Mouse (Mus musculus) megakaryocyte, embryonic 14.5 days (primary cell): ENCODE measurements at regions not wholly inside any gene's neighbourhood (a gene's known extent, or its start where the extent isn't known, plus 50 kb on each side); places are given as distances from the start of the nearest gene placed in this dataset.

ENCODE experiments used
- FLI1 ChIP-seq: IDR thresholded peaks from 2 replicates; pipeline ENCODE4 v1.6.1; 2012; ENCODE audit warnings: low read length, inconsistent platforms, mixed read lengths
- GATA1 ChIP-seq: IDR thresholded peaks from 3 replicates; pipeline ENCODE4 v1.6.1; 2012; ENCODE audit warnings: mixed read lengths, low read length, inconsistent platforms, borderline replicate concordance

- TF ChIP-seq GATA1 (no peak), FLI1 (no peak)
Observed at GRCm38 (mm10) chr5:43031916-43032315, 201.1 kb upstream of the Cpeb2 start.
